Mouse (Mus musculus) heart, postnatal 0 days (tissue): ENCODE results near the gene Nav1.

Experiments used
- CTCF ChIP-seq: IDR thresholded peaks from 2 replicates; pipeline ENCODE4 v1.5.1; 2016; ENCODE audit warnings: antibody characterized with exemption, control low read depth, low read depth
- EP300 ChIP-seq: IDR thresholded peaks from 2 replicates; pipeline ENCODE4 v1.6.1; 2016; ENCODE audit warnings: antibody characterized with exemption, low read depth

GRCm38 (mm10) chr1:135542841-135543810 lies 64.0 kb downstream of the Nav1 start:
- TF ChIP-seq CTCF (no peak), EP300 (no peak)
